Mouse (Mus musculus): Measurements from ENCODE around the gene Ptbp3. TPM values are rescaled to one million over a fixed set of nuclear protein-coding genes. Genes with fewer than 3 reads are reported as not detected.

Gene Ptbp3
- total and polyA plus RNA-seq, 3 experiments: 78.8 to 315 (median 121) TPM

DNA sequence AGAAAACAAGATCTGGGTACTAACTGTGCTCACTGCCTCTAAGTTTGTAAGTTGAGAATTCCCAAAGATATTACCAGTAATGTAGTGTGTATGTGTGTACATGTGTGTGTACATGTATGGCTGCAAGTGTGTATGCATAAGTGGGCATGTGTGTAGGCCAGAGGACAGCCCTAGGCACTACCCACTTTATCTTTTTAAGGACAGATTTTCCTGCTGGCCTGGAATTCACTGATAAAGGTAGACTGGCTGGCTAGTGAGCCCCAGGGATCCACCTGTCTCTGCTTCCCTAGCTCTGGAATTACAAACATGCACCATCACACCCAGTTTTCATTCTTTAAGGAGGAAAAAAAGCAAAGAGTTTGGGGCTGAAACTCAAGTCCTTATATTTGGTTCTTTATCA lies 6.0 kb upstream of the Ptbp3 start:
- no peak for DNase-seq (ENCODE audit: low read depth, low spot score)
- Histone ChIP-seq H3K4me3 (ENCODE audit: control insufficient read depth in 1 of 2, insufficient read depth in 1 of 2, low read depth in 2 of 2, low read length in 2 of 2) (no peak overlapping the region), H3K9ac (ENCODE audit: control insufficient read depth, low read depth, low read length, poor library complexity, severe bottlenecking) (no peak overlapping the region), H3K36me3 (ENCODE audit: control insufficient read depth in 1 of 2, insufficient read depth in 2 of 2, low read length in 2 of 2) (peaks cover 0 to 6% of the 10 kb centered on the region in 2 experiments; a peak in 2 of 4 replicates), H3K4me1 (ENCODE audit: control insufficient read depth in 1 of 2, insufficient read depth in 2 of 2, low read length in 2 of 2) (peaks cover 2 to 4% of the 10 kb centered on the region in 2 experiments; a peak in 3 of 4 replicates), H3K27me3 (ENCODE audit: control insufficient read depth in 1 of 2, insufficient read depth in 2 of 2, low read length in 2 of 2) (no peaks in the 10 kb centered on the region), H3K79me2 (ENCODE audit: control insufficient read depth, insufficient read depth, low read length, poor library complexity) (no peaks in the 10 kb centered on the region), H3K9me3 (replicated peaks; ENCODE audit: insufficient read depth, low read length) (no peaks in the 10 kb centered on the region), H3K27ac (ENCODE audit: control insufficient read depth, low read depth, low read length) (no peak overlapping the region)
- no peak for TF ChIP-seq ZKSCAN1 (IDR thresholded peaks at IDR 0.05; ENCODE audit: low read depth, low read length)
- no peak for TF ChIP-seq ZMIZ1 (IDR thresholded peaks at IDR 0.05; ENCODE audit: low read depth, low read length)
- no peak for TF ChIP-seq JUND (IDR thresholded peaks at IDR 0.05; ENCODE audit: low read depth, low read length)
- no peak for TF ChIP-seq NRF1 (IDR thresholded peaks at IDR 0.05; ENCODE audit: insufficient read depth, low read depth, low read length, poor library complexity, severe bottlenecking)
- no peak for TF ChIP-seq TBP (IDR thresholded peaks at IDR 0.05; ENCODE audit: low read depth, low read length)
- no peak for TF ChIP-seq GABPA (IDR thresholded peaks at IDR 0.05; ENCODE audit: low read depth, low read length)
- TF ChIP-seq TAL1 (IDR thresholded peaks at IDR 0.05; ENCODE audit: low read length): peak; percentile 38; the same call in 1 of the 2 replicates

DNA sequence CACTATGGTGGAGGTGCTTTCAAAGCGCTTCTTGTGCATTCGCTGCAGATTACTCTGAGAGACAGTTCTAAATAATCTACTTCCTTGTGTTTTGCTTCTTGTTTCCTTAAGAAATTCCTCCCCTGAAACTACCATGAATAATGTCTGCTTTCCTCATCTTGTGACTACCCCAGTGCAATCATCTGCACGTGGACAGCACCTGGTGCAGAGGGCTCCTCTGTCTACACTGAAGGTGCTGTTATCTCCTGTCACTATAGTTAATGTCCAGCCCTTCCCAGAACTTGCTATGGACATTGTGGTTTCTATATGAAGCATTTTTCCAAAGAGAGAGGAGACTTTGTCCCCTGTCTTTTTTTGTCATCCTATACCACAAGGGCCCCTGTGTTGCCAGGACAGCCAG lies 4.4 kb upstream of the Ptbp3 start:
- H3K4me3 ChIP-seq (ENCODE audit: control insufficient read depth in 1 of 2, insufficient read depth in 1 of 2, low read depth in 2 of 2, low read length in 2 of 2): no peak overlapping the region
- H3K79me2 ChIP-seq (ENCODE audit: control insufficient read depth, insufficient read depth, low read length, poor library complexity): peaks cover 9% of the 10 kb centered on the region
- peaks cover 0 to 9% of the 10 kb centered on the region in 2 experiments; a peak in 2 of 4 replicates for H3K36me3 ChIP-seq (ENCODE audit: control insufficient read depth in 1 of 2, insufficient read depth in 2 of 2, low read length in 2 of 2)
- H3K9ac ChIP-seq (ENCODE audit: control insufficient read depth, low read depth, low read length, poor library complexity, severe bottlenecking): no peak overlapping the region
- TF ChIP-seq SIN3A (IDR thresholded peaks at IDR 0.05; ENCODE audit: low read length) (no peak), RAD21 (IDR thresholded peaks at IDR 0.05; ENCODE audit: low read depth, low read length) (no peak), USF2 (IDR thresholded peaks at IDR 0.05; ENCODE audit: borderline replicate concordance in 1 of 2, insufficient read depth in 1 of 2, low read depth in 1 of 2, low read length in 2 of 2) (no peak), HCFC1 (IDR thresholded peaks at IDR 0.05; ENCODE audit: low read depth, low read length) (no peak), ZKSCAN1 (IDR thresholded peaks at IDR 0.05; ENCODE audit: low read depth, low read length) (no peak), MAZ (IDR thresholded peaks at IDR 0.05; ENCODE audit: low read depth, low read length) (no peak), RCOR1 (IDR thresholded peaks at IDR 0.05; ENCODE audit: low read depth, low read length) (no peak), ETS1 (IDR thresholded peaks at IDR 0.05; ENCODE audit: low read depth, low read length) (no peak), POLR2A (IDR thresholded peaks at IDR 0.05; ENCODE audit: control insufficient read depth in 1 of 2, insufficient read depth in 1 of 2, low read depth in 1 of 2, low read length in 2 of 2, poor library complexity in 1 of 2) (no peak), MEF2A (IDR thresholded peaks at IDR 0.05; ENCODE audit: extremely low read depth, insufficient replicate concordance, low read depth, low read length, poor library complexity, severe bottlenecking) (no peak), BHLHE40 (IDR thresholded peaks at IDR 0.05; ENCODE audit: borderline replicate concordance, low read depth, low read length) (no peak), TBP (IDR thresholded peaks at IDR 0.05; ENCODE audit: low read depth, low read length) (no peak), MAX (IDR thresholded peaks at IDR 0.05; ENCODE audit: low read length) (no peak)
- no peaks in the 10 kb centered on the region for H3K27me3 ChIP-seq (ENCODE audit: control insufficient read depth in 1 of 2, insufficient read depth in 2 of 2, low read length in 2 of 2)
- H3K4me1 ChIP-seq (ENCODE audit: control insufficient read depth in 1 of 2, insufficient read depth in 2 of 2, low read length in 2 of 2): peaks cover 2 to 9% of the 10 kb centered on the region in 2 experiments; a peak in 3 of 4 replicates
- no peak overlapping the region for H3K27ac ChIP-seq (ENCODE audit: control insufficient read depth, low read depth, low read length)
- no peak for DNase-seq (ENCODE audit: low read depth, low spot score)
- no peaks in the 10 kb centered on the region for H3K9me3 ChIP-seq (replicated peaks; ENCODE audit: insufficient read depth, low read length)
